In the genomic region with DNA sequence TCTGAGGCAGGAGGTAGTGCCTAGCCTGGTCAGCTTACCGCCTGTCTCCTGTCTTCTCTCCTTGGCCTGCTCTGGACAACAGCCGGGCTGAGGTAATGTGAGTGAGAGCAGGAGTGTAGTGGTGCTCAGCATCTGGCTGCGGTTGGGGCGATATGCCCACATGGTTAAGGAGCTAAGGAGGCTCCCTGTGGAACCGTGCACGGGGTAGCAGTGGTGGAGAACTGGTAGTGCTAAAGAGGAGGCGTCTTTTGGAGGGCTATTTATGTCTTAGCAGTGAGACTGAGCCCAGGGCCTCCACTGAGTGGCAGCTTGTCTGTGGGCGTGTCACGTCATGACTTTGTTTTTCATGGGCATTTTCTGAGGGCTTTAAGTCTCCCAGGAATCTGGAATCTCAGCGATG, we compare ENCODE assay signal across 13 mouse cellular contexts. TPM values are rescaled to one million over a fixed set of nuclear protein-coding genes. Genes with fewer than 3 reads are reported as not detected.
DNase-seq lines count a peak whose midpoint lies in the region; ATAC-seq and TF ChIP-seq lines count a peak whose summit lies in the region.
"Had no signal": no experiment of that assay in that cellular context is flagged by ENCODE, and none has a peak within 500 bp of the region (broad histone marks: within the 10 kb centered on the region; RNA-seq: fewer than 3 reads in every experiment).

No protein-coding gene starts in this region.

- H3K9me3 ChIP-seq in kidney, embryonic 15.5 days (replicated peaks): no peaks in the 10 kb centered on the region
- H3K9me3 ChIP-seq in liver, embryonic 11.5 days (ENCODE audit: control insufficient read depth, low read length): no peaks in the 10 kb centered on the region
- H3K9me3 ChIP-seq: hindbrain, embryonic 15.5 days; neural tube, embryonic 15.5 days had no signal

- H3K27me3 ChIP-seq in kidney, embryonic 15.5 days: no peaks in the 10 kb centered on the region
- H3K27me3 ChIP-seq in liver, embryonic 11.5 days (replicated peaks; ENCODE audit: control insufficient read depth, insufficient read depth, low read length): no peaks in the 10 kb centered on the region
- H3K27me3 ChIP-seq: hindbrain, embryonic 15.5 days; neural tube, embryonic 15.5 days had no signal

- H3K36me3 ChIP-seq in kidney, embryonic 15.5 days: peaks cover 100% of the 10 kb centered on the region
- H3K36me3 ChIP-seq in liver, embryonic 11.5 days (ENCODE audit: control insufficient read depth, insufficient read depth, low read length): peaks cover 89% of the 10 kb centered on the region

- TF ChIP-seq CTCF in olfactory bulb, adult 2 months (IDR thresholded peaks at IDR 0.05; ENCODE audit: insufficient read depth, low read depth, low read length): no peak

- no peak overlapping the region for H3K4me2 ChIP-seq in kidney, embryonic 15.5 days
- H3K4me2 ChIP-seq in liver, embryonic 11.5 days: no peak overlapping the region
- H3K4me2 ChIP-seq: hindbrain, embryonic 15.5 days; neural tube, embryonic 15.5 days had no signal

- no peak overlapping the region for H3K27ac ChIP-seq in kidney, embryonic 15.5 days
- H3K27ac ChIP-seq in olfactory bulb, adult 2 months (ENCODE audit: insufficient read depth, low read depth, low read length): peak overlapping the region; percentile 63
- no peak overlapping the region for H3K27ac ChIP-seq in liver, embryonic 11.5 days (ENCODE audit: low read depth, low read length)
- H3K27ac ChIP-seq: hindbrain, embryonic 15.5 days had no signal

- 0 out of 2 replicates have a peak, but pooled peaks have one; percentile 58 for ATAC-seq in kidney, embryonic 15.5 days (replicated peaks; ENCODE audit: low FRiP score)
- ATAC-seq in frontal cortex, adult (ENCODE audit: low TSS enrichment): peak; percentile 74
- ATAC-seq in liver, embryonic 11.5 days (replicated peaks; ENCODE audit: low FRiP score): no peak

- DNase-seq in kidney, adult 9 months: no peak
- peak; percentile 53 for DNase-seq in layer of hippocampus, adult 9-10 months (ENCODE audit: low spot score)
- DNase-seq in T-cell, adult 2 months (ENCODE audit: low spot score): no peak
- DNase-seq in liver, embryonic 11.5 days (ENCODE audit: low spot score): no peak
- no peak for DNase-seq in yolk sac, embryonic 10.5 days (ENCODE audit: low spot score)
- DNase-seq: kidney, postnatal 4 days; midbrain, embryonic 14.5 days; thymus, postnatal 36 days had no signal

- H3K4me1 ChIP-seq in kidney, embryonic 15.5 days: no peaks in the 10 kb centered on the region
- peaks cover 33% of the 10 kb centered on the region for H3K4me1 ChIP-seq in olfactory bulb, adult 2 months (ENCODE audit: control insufficient read depth, insufficient read depth, low read length)
- H3K4me1 ChIP-seq in liver, embryonic 11.5 days (replicated peaks; ENCODE audit: control insufficient read depth, insufficient read depth, low read length): no peaks in the 10 kb centered on the region
- H3K4me1 ChIP-seq: hindbrain, embryonic 15.5 days had no signal

- WGBS in kidney, embryonic 15.5 days: 87% methylated on average over 10 of the region's 10 CpGs
- WGBS in olfactory bulb, adult 2 months: 68% methylated on average over 10 of the region's 10 CpGs
- 93% methylated on average over 10 of the region's 10 CpGs for WGBS in liver, embryonic 11.5 days

- TF ChIP-seq POLR2A in olfactory bulb, adult 2 months (IDR thresholded peaks at IDR 0.05; ENCODE audit: insufficient read depth, low read depth, low read length): no peak

- H3K9ac ChIP-seq in kidney, embryonic 15.5 days: no peak overlapping the region
- H3K9ac ChIP-seq in liver, embryonic 11.5 days (ENCODE audit: low read depth, low read length): no peak overlapping the region
- H3K9ac ChIP-seq: hindbrain, embryonic 15.5 days; neural tube, embryonic 15.5 days had no signal

- H3K4me3 ChIP-seq in kidney, embryonic 15.5 days (replicated peaks): no peak overlapping the region
- H3K4me3 ChIP-seq in olfactory bulb, adult 2 months (ENCODE audit: insufficient read depth, low read depth, low read length): no peak overlapping the region
- H3K4me3 ChIP-seq in liver, embryonic 11.5 days (ENCODE audit: low read depth, low read length): no peak overlapping the region
- H3K4me3 ChIP-seq: hindbrain, embryonic 15.5 days; neural tube, embryonic 15.5 days had no signal

RNA-seq across cellular contexts. Expression of a gene that starts 22.6 kb away (rescaled TPM):
- polyA plus RNA-seq in kidney, embryonic 15.5 days (2015; fragmentation: Nextera tagmentation; extraction: Ambion mirVana): 0.36 and 0.64 TPM in 2 replicates
- not detected in 2 replicates for polyA plus RNA-seq in olfactory bulb, adult 2 months (2012; ENCODE audit: insufficient read depth, insufficient read length, low replicate concordance, missing spikeins)
- polyA plus RNA-seq in liver, embryonic 11.5 days (2014; fragmentation: Nextera tagmentation; extraction: Ambion mirVana): 0.21 and 0.37 TPM in 2 replicates

RNA-seq across cellular contexts. Expression of a gene that starts 40.1 kb away (rescaled TPM):
- 1.9 and 3.1 TPM in 2 replicates for polyA plus RNA-seq in kidney, embryonic 15.5 days (2015; fragmentation: Nextera tagmentation; extraction: Ambion mirVana)
- polyA plus RNA-seq in olfactory bulb, adult 2 months (2012; ENCODE audit: insufficient read depth, insufficient read length, low replicate concordance, missing spikeins): not detected in 2 replicates
- polyA plus RNA-seq in liver, embryonic 11.5 days (2014; fragmentation: Nextera tagmentation; extraction: Ambion mirVana): not detected in 2 replicates

RNA-seq across cellular contexts. Expression of a gene that starts 58.4 kb away (rescaled TPM):
- 288 and 312 TPM in 2 replicates for polyA plus RNA-seq in kidney, embryonic 15.5 days (2015; fragmentation: Nextera tagmentation; extraction: Ambion mirVana)
- polyA plus RNA-seq in olfactory bulb, adult 2 months (2012; ENCODE audit: insufficient read depth, insufficient read length, low replicate concordance, missing spikeins): 498 TPM in 1 of 2 replicates, not detected in the other
- 191 and 209 TPM in 2 replicates for polyA plus RNA-seq in liver, embryonic 11.5 days (2014; fragmentation: Nextera tagmentation; extraction: Ambion mirVana)
